Mouse (Mus musculus): ENCODE measurements at regions not wholly inside any gene's neighbourhood (a gene's known extent, or its start where the extent isn't known, plus 50 kb on each side); places are given as distances from the start of the nearest gene placed in this dataset.

- no peaks in the 10 kb centered on the region for H3K4me1 ChIP-seq
- H3K4me3 ChIP-seq = no peak overlapping the region
- H3K27me3 ChIP-seq (ENCODE audit: poor library complexity, severe bottlenecking) = no peaks in the 10 kb centered on the region
- DNase-seq (ENCODE audit: extremely low spot score, low spot score) = no peak
- H3K36me3 ChIP-seq (replicated peaks) = no peaks in the 10 kb centered on the region
- no peak overlapping the region for H3K27ac ChIP-seq
- 100% methylated on average over 2 of the region's 2 CpGs for WGBS
- H3K9me3 ChIP-seq = no peaks in the 10 kb centered on the region
Observed at GRCm38 (mm10) chrX:121533360-121533759, 863.8 kb downstream of the Nap1l3 start.

GRCm38 (mm10) chrX:121519830-121520229 lies 877.4 kb downstream of the Nap1l3 start:
- Histone ChIP-seq H3K27ac (no peak overlapping the region), H3K36me3 (replicated peaks) (no peaks in the 10 kb centered on the region), H3K4me1 (no peaks in the 10 kb centered on the region), H3K9me3 (no peaks in the 10 kb centered on the region), H3K27me3 (ENCODE audit: poor library complexity, severe bottlenecking) (no peaks in the 10 kb centered on the region), H3K4me3 (no peak overlapping the region)
- no peak for DNase-seq (ENCODE audit: extremely low spot score, low spot score)

- H3K36me3 ChIP-seq (replicated peaks) = no peaks in the 10 kb centered on the region
- no peaks in the 10 kb centered on the region for H3K27me3 ChIP-seq (ENCODE audit: poor library complexity, severe bottlenecking)
- WGBS = 60% methylated on average over 2 of the region's 2 CpGs
- H3K9me3 ChIP-seq = no peaks in the 10 kb centered on the region
- no peak overlapping the region for H3K4me3 ChIP-seq
- H3K27ac ChIP-seq = no peak overlapping the region
- H3K4me1 ChIP-seq = no peaks in the 10 kb centered on the region
- DNase-seq (ENCODE audit: extremely low spot score, low spot score) = no peak
Observed at GRCm38 (mm10) chrX:121497727-121498126, 899.5 kb downstream of the Nap1l3 start.

GRCm38 (mm10) chrX:121497219-121497618 lies 900.0 kb downstream of the Nap1l3 start:
- H3K9me3 ChIP-seq = no peaks in the 10 kb centered on the region
- H3K27ac ChIP-seq = no peak overlapping the region
- H3K4me1 ChIP-seq = no peaks in the 10 kb centered on the region
- no peaks in the 10 kb centered on the region for H3K27me3 ChIP-seq (ENCODE audit: poor library complexity, severe bottlenecking)
- H3K36me3 ChIP-seq (replicated peaks) = no peaks in the 10 kb centered on the region
- H3K4me3 ChIP-seq = no peak overlapping the region
- DNase-seq (ENCODE audit: extremely low spot score, low spot score) = no peak

- Histone ChIP-seq H3K27ac (0 out of 2 replicates have a peak overlapping the region, but pooled peaks have one; percentile 15), H3K9me3 (no peaks in the 10 kb centered on the region), H3K36me3 (replicated peaks) (no peaks in the 10 kb centered on the region), H3K4me1 (no peaks in the 10 kb centered on the region), H3K27me3 (ENCODE audit: poor library complexity, severe bottlenecking) (no peaks in the 10 kb centered on the region), H3K4me3 (no peak overlapping the region)
- WGBS = 26% methylated on average over 4 of the region's 4 CpGs
- peak; percentile 24 for DNase-seq (ENCODE audit: extremely low spot score, low spot score)
Observed at GRCm38 (mm10) chrX:121479402-121479989, 917.7 kb downstream of the Nap1l3 start.

- no peak for DNase-seq (ENCODE audit: extremely low spot score, low spot score)
- Histone ChIP-seq H3K4me1 (no peaks in the 10 kb centered on the region), H3K9me3 (no peaks in the 10 kb centered on the region), H3K4me3 (no peak overlapping the region), H3K36me3 (replicated peaks) (no peaks in the 10 kb centered on the region), H3K27ac (no peak overlapping the region), H3K27me3 (ENCODE audit: poor library complexity, severe bottlenecking) (no peaks in the 10 kb centered on the region)
- WGBS = 88% methylated on average over 6 of the region's 6 CpGs
Observed at GRCm38 (mm10) chrX:121429078-121429477, 968.1 kb downstream of the Nap1l3 start.
